Comparison of ENCODE assay signal across 8 mouse cellular contexts in the genomic region with DNA sequence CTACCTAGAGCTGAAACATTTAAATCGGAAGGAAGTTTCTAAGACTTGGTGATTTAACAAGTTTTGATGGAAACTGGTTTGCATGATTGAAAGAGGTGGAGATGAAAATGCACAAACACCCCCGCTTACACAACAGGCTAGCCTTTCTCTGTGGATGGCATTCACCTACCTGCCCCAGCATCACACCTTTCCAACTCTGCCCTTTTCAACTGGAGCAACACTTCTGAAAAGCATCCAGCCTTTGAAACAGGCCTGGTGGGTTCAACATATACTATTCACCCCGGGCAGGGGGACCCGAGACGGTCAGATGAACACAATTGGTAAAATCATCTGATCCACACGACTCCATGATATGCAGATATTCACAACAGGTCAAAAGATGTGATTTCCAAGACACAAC. TPM values are rescaled to one million over a fixed set of nuclear protein-coding genes. Genes with fewer than 3 reads are reported as not detected.
DNase-seq lines count a peak whose midpoint lies in the region; ATAC-seq and TF ChIP-seq lines count a peak whose summit lies in the region.

No protein-coding gene starts in this region.

- TF ChIP-seq CTCF in CH12.LX (conservative IDR thresholded peaks at IDR 0.05 in 1 of 2, IDR thresholded peaks at IDR 0.05 in 1 of 2; ENCODE audit: low read depth in 2 of 2, low read length in 2 of 2) = no peak

- H3K27ac ChIP-seq in CH12.LX (ENCODE audit: insufficient read depth, low read depth) = no peak overlapping the region
- H3K27ac ChIP-seq in hindbrain, embryonic 12.5 days = no peak overlapping the region
- H3K27ac ChIP-seq in liver, embryonic 15.5 days (replicated peaks) = no peak overlapping the region

- intact Hi-C loops in heart, postnatal 14 days (cut with DNase I) = loop anchor here (2.0 kb wide), 1 partner anchor 267 kb away; no protein-coding TSS in a partner anchor
- intact Hi-C loops in gastrocnemius, postnatal 36 days (cut with DNase I) = loop anchor here (5.0 kb wide), 1 partner anchor 270 kb away; no protein-coding TSS in a partner anchor

- 69% methylated on average over 6 of the region's 6 CpGs for WGBS in hindbrain, embryonic 12.5 days
- 63% methylated on average over 6 of the region's 6 CpGs for WGBS in liver, embryonic 15.5 days (ENCODE audit: insufficient replicate concordance)

- dilution Hi-C loops in CH12.LX (cut with MboI; ENCODE audit: extremely low pct_ligation_motif_present, extremely low pct_unique_long_range_greater_than_20kb, low sequenced_read_pairs) = no loop called here

- no peak for TF ChIP-seq RAD21 in CH12.LX (IDR thresholded peaks at IDR 0.05; ENCODE audit: low read depth, low read length)

- H3K4me3 ChIP-seq in CH12.LX (replicated peaks in 1 of 3; ENCODE audit: low read depth in 2 of 3, low read length in 2 of 3, poor library complexity in 1 of 3) = no peak overlapping the region
- peak overlapping the region; percentile 67; the same call in 1 of the 2 replicates for H3K4me3 ChIP-seq in hindbrain, embryonic 12.5 days
- no peak overlapping the region for H3K4me3 ChIP-seq in liver, embryonic 15.5 days (replicated peaks)

- peak; percentile 90 for DNase-seq in heart, adult 11 months
- no peak for DNase-seq in heart, postnatal 14 days
- no peak for DNase-seq in CH12.LX (ENCODE audit: extremely low read depth)
- DNase-seq in cerebellum, adult 11-12 months = no peak
- DNase-seq in gastrocnemius, postnatal 36 days = no peak

- peaks cover 4 to 23% of the 10 kb centered on the region in 2 experiments for H3K36me3 ChIP-seq in CH12.LX (replicated peaks in 1 of 2; ENCODE audit: control insufficient read depth in 1 of 2, insufficient read depth in 1 of 2, low read length in 1 of 2)
- H3K36me3 ChIP-seq in hindbrain, embryonic 12.5 days = no peaks in the 10 kb centered on the region
- H3K36me3 ChIP-seq in liver, embryonic 15.5 days (replicated peaks) = 0 out of 2 replicates have a peak, but pooled peaks cover 3% of the 10 kb centered on the region

- ATAC-seq in hindbrain, embryonic 12.5 days (ENCODE audit: low FRiP score) = no peak
- no peak for ATAC-seq in liver, embryonic 15.5 days (ENCODE audit: insufficient read depth)
- no peak for ATAC-seq in megakaryocyte progenitor cell, adult 5-6 weeks (replicated peaks; ENCODE audit: poor library complexity)

- peaks cover 8 to 27% of the 10 kb centered on the region in 2 experiments for H3K4me1 ChIP-seq in CH12.LX (ENCODE audit: control insufficient read depth in 1 of 2, insufficient read depth in 2 of 2)
- peaks cover 14% of the 10 kb centered on the region for H3K4me1 ChIP-seq in hindbrain, embryonic 12.5 days
- peaks cover 23% of the 10 kb centered on the region for H3K4me1 ChIP-seq in liver, embryonic 15.5 days (replicated peaks)

- peaks cover 3% of the 10 kb centered on the region; the same call in 1 of the 2 replicates for H3K79me2 ChIP-seq in CH12.LX (replicated peaks; ENCODE audit: control insufficient read depth, extremely low read depth, insufficient read depth, poor library complexity, severe bottlenecking)

- no peak for TF ChIP-seq POLR2A in CH12.LX (IDR thresholded peaks at IDR 0.05; ENCODE audit: low read depth, low read length)

- H3K9me3 ChIP-seq in CH12.LX (replicated peaks; ENCODE audit: low read length) = no peaks in the 10 kb centered on the region
- H3K9me3 ChIP-seq in hindbrain, embryonic 12.5 days (replicated peaks) = no peaks in the 10 kb centered on the region
- no peaks in the 10 kb centered on the region for H3K9me3 ChIP-seq in liver, embryonic 15.5 days (replicated peaks)

- in situ Hi-C loops in CH12.LX (cut with MboI; ENCODE audit: low pct_ligation_motif_present, low pct_unique_long_range_greater_than_20kb, low sequenced_read_pairs) = no loop called here

- H3K4me2 ChIP-seq in CH12.LX (ENCODE audit: insufficient read depth, low read depth, poor library complexity, severe bottlenecking) = peak overlapping the region; percentile 52
- peak overlapping the region; percentile 97 for H3K4me2 ChIP-seq in hindbrain, embryonic 12.5 days (replicated peaks)
- H3K4me2 ChIP-seq in liver, embryonic 15.5 days = peak overlapping the region; percentile 98; the same call in 1 of the 2 replicates

- H3K9ac ChIP-seq in CH12.LX (ENCODE audit: insufficient read depth, low read depth) = no peak overlapping the region; the same call in 1 of the 2 replicates
- H3K9ac ChIP-seq in hindbrain, embryonic 12.5 days = no peak overlapping the region
- H3K9ac ChIP-seq in liver, embryonic 15.5 days = no peak overlapping the region

- no peaks in the 10 kb centered on the region for H3K27me3 ChIP-seq in CH12.LX (replicated peaks)
- H3K27me3 ChIP-seq in hindbrain, embryonic 12.5 days = 0 out of 2 replicates have a peak, but pooled peaks cover 3% of the 10 kb centered on the region
- no peaks in the 10 kb centered on the region for H3K27me3 ChIP-seq in liver, embryonic 15.5 days

- TF ChIP-seq EP300 in CH12.LX (IDR thresholded peaks at IDR 0.05; ENCODE audit: low read length) = no peak

TF ChIP-seq in CH12.LX, 34 proteins besides CTCF, POLR2A, EP300 and RAD21:
- no peak for TF ChIP-seq MEF2A (IDR thresholded peaks at IDR 0.05; ENCODE audit: borderline replicate concordance, low read depth, low read length)
- 0 out of 2 replicates have a peak, but pooled peaks have one; percentile 26 for TF ChIP-seq CHD1 (IDR thresholded peaks at IDR 0.05; ENCODE audit: low read depth, low read length)
TF ChIP-seq in CH12.LX: peak in this region for 1.

RNA-seq across cellular contexts. Expression of a gene that starts 0.7 kb away (rescaled TPM):
- 10 to 100 TPM; 13.0 to 13.7 TPM for total RNA-seq in heart, postnatal 14 days (2021)
- total RNA-seq in CH12.LX (2012; rRNA removed) = 21.5 and 23.8 TPM in 2 replicates
- 43.4 and 45.7 TPM in 2 replicates for total RNA-seq in CH12.LX (2014; rRNA removed)
- polyA plus RNA-seq in CH12.LX (2012; ENCODE audit: insufficient read length, low read depth) = 27.4 and 35.1 TPM in 2 replicates
- polyA plus RNA-seq in hindbrain, embryonic 12.5 days (2016; fragmentation: Nextera tagmentation; extraction: Ambion mirVana) = 16.8 and 17.9 TPM in 2 replicates
- 1.7 and 1.8 TPM in 2 replicates for polyA plus RNA-seq in liver, embryonic 15.5 days (2015; fragmentation: Nextera tagmentation; extraction: Ambion mirVana)
- total RNA-seq in megakaryocyte progenitor cell, adult 5-6 weeks (2015) = 14.5 and 16.0 TPM in 2 replicates
- 11.8 and 17.0 TPM in 2 replicates for total RNA-seq in megakaryocyte progenitor cell, adult 5-6 weeks (2017)
- 1 to 10 TPM; 2.6 to 2.9 TPM for total RNA-seq in gastrocnemius, postnatal 36 days (2021)
